Mouse (Mus musculus) cortical plate, adult 2 months (tissue): ENCODE measurements around the gene Foxn1.

Experiments
- CTCF ChIP-seq: fragments of 200-500 bp; IDR thresholded peaks from 2 replicates; pipeline ENCODE4 v1.5.1; 2011; ENCODE audit warnings: mild to moderate bottlenecking, control low read depth, low read length; ENCODE audit not compliant: insufficient read depth; ENCODE audit errors: extremely low read depth
- POLR2A ChIP-seq: fragments of 200-500 bp; IDR thresholded peaks from 2 replicates; pipeline ENCODE4 v1.6.1; 2011; ENCODE audit warnings: mild to moderate bottlenecking, low read length, control low read depth; ENCODE audit not compliant: insufficient read depth; ENCODE audit errors: extremely low read depth

DNA sequence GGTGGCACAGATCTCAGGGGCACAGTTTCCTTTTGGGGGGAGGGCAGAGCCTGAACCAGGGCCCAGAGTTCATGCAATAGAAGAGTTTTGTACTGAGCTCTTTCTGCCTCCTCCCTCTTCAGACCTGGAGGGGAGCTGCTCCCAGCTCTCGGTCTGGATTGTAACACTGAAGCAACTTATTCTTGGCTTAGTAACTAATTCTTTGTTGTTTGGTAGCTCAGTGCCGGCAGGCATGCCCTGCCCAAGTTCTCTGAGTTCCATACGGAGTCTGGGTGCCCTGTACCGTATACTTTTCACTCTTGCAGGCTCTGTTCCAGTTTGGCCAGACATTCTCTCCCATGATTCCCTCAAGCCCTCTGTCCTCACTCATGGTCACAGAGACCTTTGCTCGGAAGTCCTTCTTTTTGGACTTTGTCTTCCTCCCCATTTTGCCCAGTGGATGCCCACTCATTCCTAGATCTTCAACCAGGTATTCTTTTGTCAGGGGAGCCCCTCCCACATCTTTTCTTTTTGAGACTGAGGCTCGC, 26.0 kb upstream of the Foxn1 start:
- no peak for TF ChIP-seq POLR2A
- TF ChIP-seq CTCF = no peak
